Mouse (Mus musculus) olfactory bulb, adult 2 months (tissue): Measurements from ENCODE around the gene Acaca.

Experiments used
- CTCF ChIP-seq: fragments of 200-500 bp; IDR thresholded peaks from 2 replicates; pipeline ENCODE4 v1.5.1; 2012; ENCODE audit warnings: low read depth, mild to moderate bottlenecking, low read length, moderate library complexity; ENCODE audit not compliant: insufficient read depth
- POLR2A ChIP-seq: fragments of 200-500 bp; IDR thresholded peaks from 2 replicates; pipeline ENCODE4 v1.6.1; 2012; ENCODE audit warnings: mild to moderate bottlenecking, low read depth, low read length, moderate library complexity; ENCODE audit not compliant: insufficient read depth

GRCm38 (mm10) chr11:84101182-84101581 is 28.3 kb upstream of the Acaca start:
- TF ChIP-seq POLR2A (no peak), CTCF (no peak)
